8 mouse cellular contexts compared by ENCODE assay signal in genomic region chr15:97766594-97767279, GRCm38 (mm10). TPM values are rescaled to one million over a fixed set of nuclear protein-coding genes. Genes with fewer than 3 reads are reported as not detected.
A peak's percentile ranks its signal among the peaks of the same experiment; 100 is the strongest.
DNase-seq lines count a peak whose midpoint lies in the region; ATAC-seq and TF ChIP-seq lines count a peak whose summit lies in the region.

No protein-coding gene starts in this region.

- peaks cover 58% of the 10 kb centered on the region for H3K4me1 ChIP-seq in embryonic facial prominence, embryonic 15.5 days
- peaks cover 34% of the 10 kb centered on the region for H3K4me1 ChIP-seq in kidney, adult 2 months (ENCODE audit: control insufficient read depth, insufficient read depth, low read length)

- H3K27ac ChIP-seq in embryonic facial prominence, embryonic 15.5 days (replicated peaks) = 0 out of 2 replicates have a peak overlapping the region, but pooled peaks have one; percentile 73
- peak overlapping the region; percentile 95 for H3K27ac ChIP-seq in kidney, adult 2 months (ENCODE audit: insufficient read depth, low read depth, low read length)

- H3K4me2 ChIP-seq in embryonic facial prominence, embryonic 15.5 days (replicated peaks) = peak overlapping the region; percentile 87

- H3K27me3 ChIP-seq in embryonic facial prominence, embryonic 15.5 days = peaks cover 23% of the 10 kb centered on the region
- H3K27me3 ChIP-seq in kidney, adult 2 months (replicated peaks; ENCODE audit: control insufficient read depth, insufficient read depth, low read length) = no peaks in the 10 kb centered on the region

- 10% methylated on average over 23 of the region's 23 CpGs for WGBS in embryonic facial prominence, embryonic 15.5 days
- 3% methylated on average over 23 of the region's 23 CpGs for WGBS in kidney, adult 2 months

- H3K4me3 ChIP-seq in embryonic facial prominence, embryonic 15.5 days (replicated peaks) = peak overlapping the region; percentile 50
- peak overlapping the region; percentile 93 for H3K4me3 ChIP-seq in kidney, adult 2 months (ENCODE audit: insufficient read depth, low read depth, low read length)

- H3K36me3 ChIP-seq in embryonic facial prominence, embryonic 15.5 days = no peaks in the 10 kb centered on the region
- H3K36me3 ChIP-seq in kidney, adult 2 months (ENCODE audit: control insufficient read depth, insufficient read depth, low read length) = no peaks in the 10 kb centered on the region; the same call in 1 of the 2 replicates

- no peak for TF ChIP-seq CTCF in kidney, adult 2 months (conservative IDR thresholded peaks at IDR 0.05; ENCODE audit: insufficient read depth, insufficient read length, low read depth, low read length)

- no peaks in the 10 kb centered on the region for H3K9me3 ChIP-seq in embryonic facial prominence, embryonic 15.5 days (replicated peaks)

- peak; percentile 47 to 58 for DNase-seq in layer of hippocampus, postnatal 10 days (ENCODE audit: low spot score in 2 of 2)
- no peak for DNase-seq in layer of hippocampus, postnatal 14 days (ENCODE audit: low spot score in 2 of 2)
- peak; percentile 90 for DNase-seq in kidney, adult 2 months
- DNase-seq in lung, postnatal 36 days = peak; percentile 53
- no peak for DNase-seq in gastrocnemius, postnatal 10 days
- DNase-seq in layer of hippocampus, adult 11-12 months (ENCODE audit: low spot score) = no peak
- DNase-seq in B cell, adult 2 months = no peak

- no peak for ATAC-seq in embryonic facial prominence, embryonic 15.5 days (ENCODE audit: insufficient number of reproducible peaks, low FRiP score, low TSS enrichment, low read depth)

- H3K9ac ChIP-seq in embryonic facial prominence, embryonic 15.5 days = no peak overlapping the region

- peak; percentile 56 for TF ChIP-seq POLR2A in kidney, adult 2 months (IDR thresholded peaks at IDR 0.05; ENCODE audit: low read depth, low read length)

RNA-seq across cellular contexts. Expression of gene Rapgef3, which starts 1.0 kb away (rescaled TPM):
- 10 to 100 TPM; 37.3 to 43.3 TPM for total RNA-seq in layer of hippocampus, postnatal 10 days (2021)
- total RNA-seq in layer of hippocampus, postnatal 14 days (2021) = 10 to 100 TPM; 39.3 to 40.1 TPM
- polyA plus RNA-seq in embryonic facial prominence, embryonic 15.5 days (2015; fragmentation: Nextera tagmentation; extraction: Ambion mirVana) = 11.8 and 12.9 TPM in 2 replicates
- 136 and 184 TPM in 2 replicates for polyA plus RNA-seq in kidney, adult 2 months (2012; rRNA removed)
- 1 to 10 TPM; 7.4 to 8.5 TPM for total RNA-seq in gastrocnemius, postnatal 10 days (2021)

RNA-seq across cellular contexts. Expression of gene Slc48a1, which starts 11.6 kb away (rescaled TPM):
- total RNA-seq in layer of hippocampus, postnatal 10 days (2021) = 100 to 1,000 TPM; 104 to 118 TPM
- total RNA-seq in layer of hippocampus, postnatal 14 days (2021) = 100 to 1,000 TPM; 131 to 147 TPM
- polyA plus RNA-seq in embryonic facial prominence, embryonic 15.5 days (2015; fragmentation: Nextera tagmentation; extraction: Ambion mirVana) = 51.2 and 52.7 TPM in 2 replicates
- polyA plus RNA-seq in kidney, adult 2 months (2012; rRNA removed) = 182 and 203 TPM in 2 replicates
- total RNA-seq in gastrocnemius, postnatal 10 days (2021) = 10 to 100 TPM; 34.5 to 42.6 TPM

RNA-seq across cellular contexts. Expression of gene Endou, which starts 35.6 kb away (rescaled TPM):
- total RNA-seq in layer of hippocampus, postnatal 10 days (2021) = under 1 TPM; 0.62 to 0.73 TPM
- 1 to 10 TPM in 1 of 2 experiments, under 1 TPM in 1; 0.81 to 1.7 TPM for total RNA-seq in layer of hippocampus, postnatal 14 days (2021)
- 35.2 and 35.9 TPM in 2 replicates for polyA plus RNA-seq in embryonic facial prominence, embryonic 15.5 days (2015; fragmentation: Nextera tagmentation; extraction: Ambion mirVana)
- polyA plus RNA-seq in kidney, adult 2 months (2012; rRNA removed) = 2.4 and 2.9 TPM in 2 replicates
- under 1 TPM; 0.56 to 0.82 TPM for total RNA-seq in gastrocnemius, postnatal 10 days (2021)

Comparison
In these comparisons a context has a peak if more than half of its experiments do, and no peak if none do; other contexts are left out.
1. DNase-seq: peak in layer of hippocampus, postnatal 10 days (2 of 2), kidney, adult 2 months (single experiment) and lung, postnatal 36 days (single experiment); none in layer of hippocampus, postnatal 14 days (0 of 2), gastrocnemius, postnatal 10 days (single experiment), layer of hippocampus, adult 11-12 months (single experiment) and B cell, adult 2 months (0 of 2).
2. RNA of gene Rapgef3, which starts 1.0 kb away (total RNA-seq): 37.3 to 43.3 TPM in layer of hippocampus, postnatal 10 days and 39.3 to 40.1 TPM in layer of hippocampus, postnatal 14 days; 7.4 to 8.5 TPM in gastrocnemius, postnatal 10 days; every median in the first group is over 4 times any median in the second.